Mouse (Mus musculus): ENCODE data around the gene Mecom.

- TF ChIP-seq POLR2A (IDR thresholded peaks at IDR 0.05; ENCODE audit: low read depth, low read length), result no peak
- no peak for TF ChIP-seq USF1 (IDR thresholded peaks at IDR 0.05; ENCODE audit: low read depth, low read length)
These were observed 61.4 kb downstream of the Mecom start for GRCm38 (mm10) chr3:30486422-30486821.

Data from CH12.LX (cell line).